Comparison of ENCODE assay signal across 8 mouse cellular contexts in the genomic region with DNA sequence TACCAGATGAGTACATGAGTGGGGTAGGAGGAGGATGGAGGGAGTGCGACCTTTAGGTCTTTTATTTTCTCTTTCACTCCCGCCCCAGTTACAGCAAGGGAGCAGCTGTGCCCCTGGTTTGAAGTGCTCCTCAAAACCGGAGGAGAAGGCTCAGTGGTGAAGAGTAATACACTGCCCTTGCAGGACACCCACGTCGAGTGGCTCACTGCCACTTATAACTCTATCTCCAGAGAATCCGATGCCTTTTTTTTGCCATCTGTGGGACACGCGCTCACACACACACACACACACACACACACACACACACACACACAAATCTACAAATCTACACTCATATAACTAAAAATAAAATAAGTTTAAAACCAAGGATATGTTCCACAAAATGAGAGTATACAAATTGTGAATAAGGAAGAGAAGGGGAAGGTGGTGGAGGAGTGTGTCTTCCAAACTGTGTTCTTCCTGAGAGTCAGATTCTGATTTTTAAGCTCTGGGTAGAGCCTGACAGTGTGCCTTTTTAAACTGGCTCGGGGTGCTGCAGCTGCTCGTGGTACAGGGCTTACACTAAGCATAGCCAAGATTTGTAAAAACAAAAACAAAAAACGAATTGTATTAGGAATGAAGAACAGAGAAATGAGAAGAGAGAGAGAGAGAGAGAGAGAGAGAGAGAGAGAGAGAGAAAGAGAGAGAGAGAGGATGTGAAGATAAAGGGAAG. TPM values are rescaled to one million over a fixed set of nuclear protein-coding genes. Genes with fewer than 3 reads are reported as not detected.
DNase-seq lines count a peak whose midpoint lies in the region; ATAC-seq and TF ChIP-seq lines count a peak whose summit lies in the region.

No protein-coding gene starts in this region.

- WGBS in hindbrain, embryonic 10.5 days, result 90% methylated on average over 11 of the region's 11 CpGs
- 88% methylated on average over 11 of the region's 11 CpGs for WGBS in hindbrain, embryonic 11.5 days
- 86% methylated on average over 11 of the region's 11 CpGs for WGBS in embryonic facial prominence, embryonic 13.5 days
- 84% methylated on average over 11 of the region's 11 CpGs for WGBS in intestine, embryonic 15.5 days
- WGBS in midbrain, postnatal 0 days, result 87% methylated on average over 11 of the region's 11 CpGs

- TF ChIP-seq CTCF in midbrain, postnatal 0 days (IDR thresholded peaks at IDR 0.05), result no peak

- peaks cover 16% of the 10 kb centered on the region for H3K36me3 ChIP-seq in hindbrain, embryonic 10.5 days
- H3K36me3 ChIP-seq in hindbrain, embryonic 11.5 days (ENCODE audit: control insufficient read depth, insufficient read depth, low read length), result no peaks in the 10 kb centered on the region
- H3K36me3 ChIP-seq in embryonic facial prominence, embryonic 13.5 days, result peaks cover 9% of the 10 kb centered on the region
- no peaks in the 10 kb centered on the region for H3K36me3 ChIP-seq in intestine, embryonic 15.5 days
- H3K36me3 ChIP-seq in midbrain, postnatal 0 days (ENCODE audit: insufficient read depth, low read length), result no peaks in the 10 kb centered on the region

- peaks cover 20% of the 10 kb centered on the region for H3K4me1 ChIP-seq in hindbrain, embryonic 10.5 days (replicated peaks)
- H3K4me1 ChIP-seq in hindbrain, embryonic 11.5 days (replicated peaks; ENCODE audit: control insufficient read depth, insufficient read depth, low read length), result no peaks in the 10 kb centered on the region
- peaks cover 16% of the 10 kb centered on the region for H3K4me1 ChIP-seq in embryonic facial prominence, embryonic 13.5 days
- peaks cover 9% of the 10 kb centered on the region; the same call in 1 of the 2 replicates for H3K4me1 ChIP-seq in intestine, embryonic 15.5 days (replicated peaks)
- H3K4me1 ChIP-seq in midbrain, postnatal 0 days (ENCODE audit: insufficient read depth, low read length), result peaks cover 16% of the 10 kb centered on the region

- no peak overlapping the region for H3K9ac ChIP-seq in hindbrain, embryonic 11.5 days (ENCODE audit: low read depth, low read length)
- H3K9ac ChIP-seq in embryonic facial prominence, embryonic 13.5 days, result no peak overlapping the region
- no peak overlapping the region for H3K9ac ChIP-seq in intestine, embryonic 15.5 days
- H3K9ac ChIP-seq in midbrain, postnatal 0 days (replicated peaks; ENCODE audit: low read length, poor library complexity, severe bottlenecking), result no peak overlapping the region

- H3K9me3 ChIP-seq in hindbrain, embryonic 10.5 days, result no peaks in the 10 kb centered on the region
- H3K9me3 ChIP-seq in hindbrain, embryonic 11.5 days (ENCODE audit: control insufficient read depth, low read length), result no peaks in the 10 kb centered on the region
- H3K9me3 ChIP-seq in embryonic facial prominence, embryonic 13.5 days, result no peaks in the 10 kb centered on the region
- no peaks in the 10 kb centered on the region for H3K9me3 ChIP-seq in intestine, embryonic 15.5 days
- H3K9me3 ChIP-seq in midbrain, postnatal 0 days (ENCODE audit: low read length), result no peaks in the 10 kb centered on the region

- no peaks in the 10 kb centered on the region for H3K27me3 ChIP-seq in hindbrain, embryonic 10.5 days (ENCODE audit: insufficient read depth, poor library complexity, severe bottlenecking)
- no peaks in the 10 kb centered on the region for H3K27me3 ChIP-seq in hindbrain, embryonic 11.5 days (ENCODE audit: control insufficient read depth, insufficient read depth, low read length)
- no peaks in the 10 kb centered on the region for H3K27me3 ChIP-seq in embryonic facial prominence, embryonic 13.5 days
- no peaks in the 10 kb centered on the region for H3K27me3 ChIP-seq in intestine, embryonic 15.5 days (replicated peaks)
- H3K27me3 ChIP-seq in midbrain, postnatal 0 days (ENCODE audit: insufficient read depth, low read length), result no peaks in the 10 kb centered on the region

- H3K27ac ChIP-seq in hindbrain, embryonic 10.5 days, result no peak overlapping the region
- no peak overlapping the region for H3K27ac ChIP-seq in hindbrain, embryonic 11.5 days (ENCODE audit: low read depth, low read length)
- H3K27ac ChIP-seq in embryonic facial prominence, embryonic 13.5 days, result no peak overlapping the region
- no peak overlapping the region for H3K27ac ChIP-seq in intestine, embryonic 15.5 days
- H3K27ac ChIP-seq in midbrain, postnatal 0 days (ENCODE audit: low read depth, low read length), result no peak overlapping the region

- no peak overlapping the region for H3K4me2 ChIP-seq in hindbrain, embryonic 11.5 days (replicated peaks; ENCODE audit: low read depth, low read length)
- H3K4me2 ChIP-seq in embryonic facial prominence, embryonic 13.5 days, result peak overlapping the region; percentile 75
- peak overlapping the region; percentile 62; the same call in 1 of the 2 replicates for H3K4me2 ChIP-seq in intestine, embryonic 15.5 days (replicated peaks)
- H3K4me2 ChIP-seq in midbrain, postnatal 0 days (ENCODE audit: low read depth, low read length, poor library complexity, severe bottlenecking), result peak overlapping the region; percentile 83; the same call in 1 of the 2 replicates

- no peak for ATAC-seq in hindbrain, embryonic 11.5 days (ENCODE audit: low FRiP score)
- ATAC-seq in embryonic facial prominence, embryonic 13.5 days (ENCODE audit: insufficient number of reproducible peaks, insufficient read depth, low FRiP score, low TSS enrichment, low read depth), result no peak
- ATAC-seq in intestine, embryonic 15.5 days, result no peak
- no peak for ATAC-seq in midbrain, postnatal 0 days (ENCODE audit: low FRiP score)

- peak overlapping the region; percentile 78; the same call in 1 of the 2 replicates for H3K4me3 ChIP-seq in hindbrain, embryonic 10.5 days
- no peak overlapping the region for H3K4me3 ChIP-seq in hindbrain, embryonic 11.5 days (ENCODE audit: low read depth, low read length)
- no peak overlapping the region for H3K4me3 ChIP-seq in embryonic facial prominence, embryonic 13.5 days
- no peak overlapping the region; the same call in 1 of the 2 replicates for H3K4me3 ChIP-seq in intestine, embryonic 15.5 days (replicated peaks)
- no peak overlapping the region; the same call in 1 of the 2 replicates for H3K4me3 ChIP-seq in midbrain, postnatal 0 days (ENCODE audit: low read depth, low read length)

- no peak for DNase-seq in hindbrain, embryonic 10.5 days (ENCODE audit: low spot score)
- DNase-seq in hindbrain, embryonic 11.5 days (ENCODE audit: low spot score), result no peak
- no peak for DNase-seq in midbrain, postnatal 0 days (ENCODE audit: low spot score)
- DNase-seq in Muller cell, postnatal 12 days (ENCODE audit: inconsistent ontology term), result no peak
- no peak for DNase-seq in adrenal gland, postnatal 10 days
- no peak for DNase-seq in adrenal gland, postnatal 36 days

RNA-seq across cellular contexts. Expression of a gene that starts 0.9 kb away (rescaled TPM):
- polyA plus RNA-seq in hindbrain, embryonic 10.5 days (2016; fragmentation: Nextera tagmentation; extraction: Ambion mirVana), result 97.1 and 124 TPM in 2 replicates
- polyA plus RNA-seq in hindbrain, embryonic 11.5 days (2014; fragmentation: Nextera tagmentation; extraction: Ambion mirVana), result 125 and 131 TPM in 2 replicates
- 117 and 122 TPM in 2 replicates for polyA plus RNA-seq in embryonic facial prominence, embryonic 13.5 days (2015; fragmentation: Nextera tagmentation; extraction: Ambion mirVana)
- 86.8 and 100 TPM in 2 replicates for polyA plus RNA-seq in intestine, embryonic 15.5 days (2015; fragmentation: Nextera tagmentation; extraction: Ambion mirVana)
- 28.6 and 43.0 TPM in 2 replicates for total RNA-seq in midbrain, postnatal 0 days (2014; rRNA removed)
- polyA plus RNA-seq in midbrain, postnatal 0 days (2015; fragmentation: Nextera tagmentation; extraction: Ambion mirVana), result 99.1 and 99.5 TPM in 2 replicates
- 10 to 100 TPM; 24.0 to 29.2 TPM for total RNA-seq in adrenal gland, postnatal 10 days (2021)
- total RNA-seq in adrenal gland, postnatal 36 days (2021), result 10 to 100 TPM; 19.7 to 29.9 TPM
